Comparison of ENCODE assay signal across 8 mouse cellular contexts in genomic region chr7:116323331-116323964, GRCm38 (mm10). TPM values are rescaled to one million over a fixed set of nuclear protein-coding genes. Genes with fewer than 3 reads are reported as not detected.
DNase-seq lines count a peak whose midpoint lies in the region; ATAC-seq and TF ChIP-seq lines count a peak whose summit lies in the region.

No protein-coding gene starts in this region.

- peak; percentile 81 for TF ChIP-seq CTCF in olfactory bulb, adult 2 months (IDR thresholded peaks at IDR 0.05; ENCODE audit: insufficient read depth, low read depth, low read length)

- H3K4me1 ChIP-seq in embryonic facial prominence, embryonic 13.5 days, result no peaks in the 10 kb centered on the region
- H3K4me1 ChIP-seq in heart, embryonic 12.5 days (replicated peaks), result no peaks in the 10 kb centered on the region
- H3K4me1 ChIP-seq in kidney, embryonic 15.5 days, result peaks cover 3% of the 10 kb centered on the region
- no peaks in the 10 kb centered on the region for H3K4me1 ChIP-seq in liver, embryonic 16.5 days (ENCODE audit: control insufficient read depth, low read depth, low read length)
- no peaks in the 10 kb centered on the region for H3K4me1 ChIP-seq in olfactory bulb, adult 2 months (ENCODE audit: control insufficient read depth, insufficient read depth, low read length)

- H3K27ac ChIP-seq in embryonic facial prominence, embryonic 13.5 days, result no peak overlapping the region
- H3K27ac ChIP-seq in heart, embryonic 12.5 days (ENCODE audit: poor library complexity, severe bottlenecking), result no peak overlapping the region
- no peak overlapping the region for H3K27ac ChIP-seq in kidney, embryonic 15.5 days
- H3K27ac ChIP-seq in liver, embryonic 16.5 days (ENCODE audit: low read length), result no peak overlapping the region
- no peak overlapping the region for H3K27ac ChIP-seq in olfactory bulb, adult 2 months (ENCODE audit: insufficient read depth, low read depth, low read length)

- no peak overlapping the region for H3K4me3 ChIP-seq in embryonic facial prominence, embryonic 13.5 days
- H3K4me3 ChIP-seq in heart, embryonic 12.5 days, result no peak overlapping the region
- no peak overlapping the region for H3K4me3 ChIP-seq in kidney, embryonic 15.5 days (replicated peaks)
- H3K4me3 ChIP-seq in liver, embryonic 16.5 days (ENCODE audit: low read depth, low read length), result no peak overlapping the region
- H3K4me3 ChIP-seq in olfactory bulb, adult 2 months (ENCODE audit: insufficient read depth, low read depth, low read length), result no peak overlapping the region

- 28% methylated on average over 10 of the region's 10 CpGs for WGBS in embryonic facial prominence, embryonic 13.5 days
- 32% methylated on average over 10 of the region's 10 CpGs for WGBS in heart, embryonic 12.5 days
- WGBS in kidney, embryonic 15.5 days, result 32% methylated on average over 10 of the region's 10 CpGs
- WGBS in liver, embryonic 16.5 days (ENCODE audit: insufficient replicate concordance), result 26% methylated on average over 10 of the region's 10 CpGs
- 42% methylated on average over 10 of the region's 10 CpGs for WGBS in olfactory bulb, adult 2 months

- H3K9ac ChIP-seq in embryonic facial prominence, embryonic 13.5 days, result no peak overlapping the region
- H3K9ac ChIP-seq in heart, embryonic 12.5 days, result no peak overlapping the region; the same call in 1 of the 2 replicates
- no peak overlapping the region for H3K9ac ChIP-seq in kidney, embryonic 15.5 days
- H3K9ac ChIP-seq in liver, embryonic 16.5 days (ENCODE audit: low read depth, low read length), result no peak overlapping the region; the same call in 1 of the 2 replicates

- H3K9me3 ChIP-seq in embryonic facial prominence, embryonic 13.5 days, result no peaks in the 10 kb centered on the region
- H3K9me3 ChIP-seq in heart, embryonic 12.5 days (replicated peaks), result no peaks in the 10 kb centered on the region
- H3K9me3 ChIP-seq in kidney, embryonic 15.5 days (replicated peaks), result no peaks in the 10 kb centered on the region
- H3K9me3 ChIP-seq in liver, embryonic 16.5 days (replicated peaks; ENCODE audit: control insufficient read depth, low read length), result no peaks in the 10 kb centered on the region

- H3K27me3 ChIP-seq in embryonic facial prominence, embryonic 13.5 days, result no peaks in the 10 kb centered on the region
- no peaks in the 10 kb centered on the region for H3K27me3 ChIP-seq in heart, embryonic 12.5 days (replicated peaks)
- no peaks in the 10 kb centered on the region for H3K27me3 ChIP-seq in kidney, embryonic 15.5 days
- no peaks in the 10 kb centered on the region for H3K27me3 ChIP-seq in liver, embryonic 16.5 days (ENCODE audit: control insufficient read depth, insufficient read depth, low read depth, low read length)

- peak overlapping the region; percentile 27; the same call in 1 of the 2 replicates for H3K4me2 ChIP-seq in embryonic facial prominence, embryonic 13.5 days
- H3K4me2 ChIP-seq in heart, embryonic 12.5 days, result peak overlapping the region; percentile 15; the same call in 1 of the 2 replicates
- peak overlapping the region; percentile 32; the same call in 1 of the 2 replicates for H3K4me2 ChIP-seq in kidney, embryonic 15.5 days
- H3K4me2 ChIP-seq in liver, embryonic 16.5 days (ENCODE audit: low read depth, low read length), result peak overlapping the region; percentile 26

- H3K36me3 ChIP-seq in embryonic facial prominence, embryonic 13.5 days, result 0 out of 2 replicates have a peak, but pooled peaks cover under 1% of the 10 kb centered on the region
- H3K36me3 ChIP-seq in heart, embryonic 12.5 days, result 0 out of 2 replicates have a peak, but pooled peaks cover under 1% of the 10 kb centered on the region
- peaks cover 3% of the 10 kb centered on the region for H3K36me3 ChIP-seq in kidney, embryonic 15.5 days
- no peaks in the 10 kb centered on the region for H3K36me3 ChIP-seq in liver, embryonic 16.5 days (ENCODE audit: control insufficient read depth, insufficient read depth)

- no peak for ATAC-seq in embryonic facial prominence, embryonic 13.5 days (ENCODE audit: insufficient number of reproducible peaks, insufficient read depth, low FRiP score, low TSS enrichment, low read depth)
- 0 out of 2 replicates have a peak, but pooled peaks have one; percentile 51 for ATAC-seq in heart, embryonic 12.5 days (ENCODE audit: insufficient number of reproducible peaks, low FRiP score)
- ATAC-seq in kidney, embryonic 15.5 days (replicated peaks; ENCODE audit: low FRiP score), result peak; percentile 83
- no peak; the same call in 1 of the 2 replicates for ATAC-seq in liver, embryonic 16.5 days (ENCODE audit: low read depth)

- TF ChIP-seq POLR2A in olfactory bulb, adult 2 months (IDR thresholded peaks at IDR 0.05; ENCODE audit: insufficient read depth, low read depth, low read length), result no peak

- peak; percentile 74 for DNase-seq in CD4-positive, CD25-positive, alpha-beta regulatory T cell, adult 2 months (ENCODE audit: low read depth, low spot score)
- DNase-seq in adrenal gland, adult 2 months, result peak; percentile 72
- DNase-seq in urinary bladder, adult 2 months (ENCODE audit: low spot score), result peak; percentile 49

RNA-seq across cellular contexts. Expression of gene Rps13, which starts 10.5 kb away (rescaled TPM):
- total RNA-seq in adrenal gland, adult 2 months (2021), result 100 to 1,000 TPM; 360 to 462 TPM
- polyA plus RNA-seq in adrenal gland, adult 2 months (2012; rRNA removed), result 52.8 and 81.0 TPM in 2 replicates
- 845 and 970 TPM in 2 replicates for polyA plus RNA-seq in embryonic facial prominence, embryonic 13.5 days (2015; fragmentation: Nextera tagmentation; extraction: Ambion mirVana)
- polyA plus RNA-seq in heart, embryonic 12.5 days (2016; fragmentation: Nextera tagmentation; extraction: Ambion mirVana), result 574 and 581 TPM in 2 replicates
- 840 and 852 TPM in 2 replicates for polyA plus RNA-seq in kidney, embryonic 15.5 days (2015; fragmentation: Nextera tagmentation; extraction: Ambion mirVana)
- polyA plus RNA-seq in liver, embryonic 16.5 days (2015; fragmentation: Nextera tagmentation; extraction: Ambion mirVana), result 370 and 434 TPM in 2 replicates
- not detected in 2 replicates for polyA plus RNA-seq in olfactory bulb, adult 2 months (2012; ENCODE audit: insufficient read depth, insufficient read length, low replicate concordance, missing spikeins)
- polyA plus RNA-seq in urinary bladder, adult 2 months (2012; rRNA removed), result 1,159 and 1,205 TPM in 2 replicates

RNA-seq across cellular contexts. Expression of gene Plekha7, which starts 15.3 kb away (rescaled TPM):
- 10 to 100 TPM; 10.2 to 22.1 TPM for total RNA-seq in adrenal gland, adult 2 months (2021)
- polyA plus RNA-seq in adrenal gland, adult 2 months (2012; rRNA removed), result 16.7 and 20.7 TPM in 2 replicates
- polyA plus RNA-seq in embryonic facial prominence, embryonic 13.5 days (2015; fragmentation: Nextera tagmentation; extraction: Ambion mirVana), result 10.9 and 11.0 TPM in 2 replicates
- polyA plus RNA-seq in heart, embryonic 12.5 days (2016; fragmentation: Nextera tagmentation; extraction: Ambion mirVana), result 55.9 and 59.7 TPM in 2 replicates
- 14.1 and 14.4 TPM in 2 replicates for polyA plus RNA-seq in kidney, embryonic 15.5 days (2015; fragmentation: Nextera tagmentation; extraction: Ambion mirVana)
- 3.4 and 4.2 TPM in 2 replicates for polyA plus RNA-seq in liver, embryonic 16.5 days (2015; fragmentation: Nextera tagmentation; extraction: Ambion mirVana)
- not detected in 2 replicates for polyA plus RNA-seq in olfactory bulb, adult 2 months (2012; ENCODE audit: insufficient read depth, insufficient read length, low replicate concordance, missing spikeins)
- polyA plus RNA-seq in urinary bladder, adult 2 months (2012; rRNA removed), result 18.4 and 21.4 TPM in 2 replicates

Comparison
In these comparisons a context has a peak if more than half of its experiments do, and no peak if none do; other contexts are left out.
1. ATAC-seq: peak in heart, embryonic 12.5 days (single experiment) and kidney, embryonic 15.5 days (single experiment); none in embryonic facial prominence, embryonic 13.5 days (single experiment) and liver, embryonic 16.5 days (single experiment).
2. Peak in every context shown above with its lines, with median percentiles within 50 percentile points of each other: DNase-seq and H3K4me2 ChIP-seq.